Mouse (Mus musculus) adrenal gland, adult 18-20 months (tissue): Measurements from ENCODE around the gene Prss30. TPM values are rescaled to one million over a fixed set of nuclear protein-coding genes. Genes with fewer than 3 reads are reported as not detected.

ENCODE experiments used
- microRNA-seq, 2 experiments: library from miRNA; unstranded; fragments of <30 nt; microRNA quantifications; one replicate each; pipeline ENCODE4 v1.2.0; 2021; ENCODE audit warnings: borderline number of aligned reads in 2 of 2
- total RNA-seq, 2 experiments: library from RNA; stranded (reverse); gene quantifications; 1 replicate in 1 of 2; 2 replicates in 1 of 2; pipeline ENCODE4 v1.2.3; 2021

Gene Prss30
- total RNA-seq, 2 experiments from 2014 or later: 0.64 TPM; not detected in 1

Small RNA genes lying within 50 kb of the gene (microRNA-seq; reads per million reads assigned to microRNA genes)
- 0 reads per million in 2 experiments for gene Gm27700

Other genes starting within 250 kb of the Prss30 start
- 10 to 100 TPM in 1 of 2 experiments, 1 to 10 TPM in 1; 8.5 to 12.7 TPM for gene Paqr4, start 239.7 kb downstream of the Prss30 start, total RNA-seq
- gene Kremen2, start 234.7 kb downstream of the Prss30 start, total RNA-seq: under 1 TPM in 1 of 2 experiments, not detected in 1; 0.13 TPM
- gene Flywch1, start 209.0 kb downstream of the Prss30 start, total RNA-seq: 10 to 100 TPM; 72.5 to 89.3 TPM
- 10 to 100 TPM in 1 of 2 experiments, 1 to 10 TPM in 1; 8.2 to 10.9 TPM for gene Flywch2, start 194.5 kb downstream of the Prss30 start, total RNA-seq
- 100 to 1,000 TPM; 480 to 746 TPM for gene Srrm2, start 190.0 kb downstream of the Prss30 start, total RNA-seq
- 100 to 1,000 TPM; 352 to 413 TPM for gene Elob, start 151.4 kb downstream of the Prss30 start, total RNA-seq
- gene Prss33, start 144.5 kb downstream of the Prss30 start, total RNA-seq: not detected
- not detected for gene Prss32, start 136.7 kb downstream of the Prss30 start, total RNA-seq
- under 1 TPM; 0.60 to 0.74 TPM for gene Prss41, start 136.4 kb downstream of the Prss30 start, total RNA-seq
- not detected for gene Prss21, start 112.5 kb downstream of the Prss30 start, total RNA-seq
- not detected for gene Dcpp1, start 99.7 kb downstream of the Prss30 start, total RNA-seq
- gene Dcpp2, start 99.7 kb downstream of the Prss30 start, total RNA-seq: not detected
- gene Dcpp3, start 63.1 kb downstream of the Prss30 start, total RNA-seq: not detected
- not detected for gene Sbp, start 38.9 kb downstream of the Prss30 start, total RNA-seq
- not detected for gene Sbpl, start 25.3 kb downstream of the Prss30 start, total RNA-seq
- not detected for gene Prss22, start 17.5 kb upstream of the Prss30 start, total RNA-seq
- gene Prss27, start 57.6 kb upstream of the Prss30 start, total RNA-seq: 1 to 10 TPM in 1 of 2 experiments, under 1 TPM in 1; 0.23 to 1.3 TPM
- 10 to 100 TPM; 11.1 to 12.2 TPM for gene Kctd5, start 92.9 kb upstream of the Prss30 start, total RNA-seq
- gene Pdpk1, start 170.4 kb upstream of the Prss30 start, total RNA-seq: 10 to 100 TPM; 54.4 to 57.5 TPM
- 10 to 100 TPM; 23.8 to 29.2 TPM for gene Amdhd2, start 183.2 kb upstream of the Prss30 start, total RNA-seq
- gene Atp6v0c, start 189.1 kb upstream of the Prss30 start, total RNA-seq: 100 to 1,000 TPM; 434 to 484 TPM
- 10 to 100 TPM; 11.0 to 14.3 TPM for gene Tbc1d24, start 225.0 kb upstream of the Prss30 start, total RNA-seq
- gene Ntn3, start 229.0 kb upstream of the Prss30 start, total RNA-seq: 1 to 10 TPM; 1.5 to 2.1 TPM
- 1 to 10 TPM; 3.5 to 7.1 TPM for gene Tedc2, start 240.3 kb upstream of the Prss30 start, total RNA-seq